In genomic region chr9:41892841-41893240, GRCm38 (mm10) we compare ENCODE assay signal across 27 mouse cellular contexts.
DNase-seq lines count a peak whose midpoint lies in the region; ATAC-seq lines count a peak whose summit lies in the region.
"Had no signal": no experiment of that assay in that cellular context is flagged by ENCODE, and none has a peak within 500 bp of the region (broad histone marks: within the 10 kb centered on the region; RNA-seq: fewer than 3 reads in every experiment).

No protein-coding gene starts in this region.

- H3K9ac ChIP-seq in midbrain, embryonic 16.5 days (ENCODE audit: low read depth, low read length) = no peak overlapping the region
- no peak overlapping the region for H3K9ac ChIP-seq in embryonic facial prominence, embryonic 12.5 days
- no peak overlapping the region for H3K9ac ChIP-seq in forebrain, embryonic 16.5 days (replicated peaks; ENCODE audit: low read depth, low read length)
- H3K9ac ChIP-seq: forebrain, postnatal 0 days; hindbrain, embryonic 13.5 days; limb, embryonic 13.5 days; midbrain, embryonic 13.5 days; stomach, embryonic 15.5 days had no signal

- H3K36me3 ChIP-seq in midbrain, embryonic 16.5 days (ENCODE audit: control insufficient read depth, insufficient read depth, low read length) = no peaks in the 10 kb centered on the region
- H3K36me3 ChIP-seq in midbrain, embryonic 10.5 days = no peaks in the 10 kb centered on the region
- no peaks in the 10 kb centered on the region for H3K36me3 ChIP-seq in embryonic facial prominence, embryonic 12.5 days
- no peaks in the 10 kb centered on the region for H3K36me3 ChIP-seq in forebrain, embryonic 16.5 days (ENCODE audit: control insufficient read depth, insufficient read depth)
- H3K36me3 ChIP-seq: forebrain, embryonic 10.5 days; G1E; hindbrain, embryonic 13.5 days; limb, embryonic 13.5 days; midbrain, embryonic 13.5 days; stomach, embryonic 15.5 days had no signal

- peaks cover 31% of the 10 kb centered on the region for H3K4me1 ChIP-seq in midbrain, embryonic 16.5 days (ENCODE audit: control insufficient read depth, insufficient read depth, low read length)
- peaks cover 22% of the 10 kb centered on the region for H3K4me1 ChIP-seq in midbrain, embryonic 10.5 days
- peaks cover 8% of the 10 kb centered on the region for H3K4me1 ChIP-seq in embryonic facial prominence, embryonic 12.5 days
- H3K4me1 ChIP-seq in forebrain, embryonic 16.5 days (replicated peaks; ENCODE audit: control insufficient read depth, insufficient read depth, low read length) = peaks cover 26% of the 10 kb centered on the region
- H3K4me1 ChIP-seq: megakaryocyte, embryonic 14.5 days had no signal

- 55% methylated on average over 3 of the region's 3 CpGs for WGBS in midbrain, embryonic 16.5 days
- 56% methylated on average over 3 of the region's 3 CpGs for WGBS in midbrain, embryonic 10.5 days
- 59% methylated on average over 3 of the region's 3 CpGs for WGBS in embryonic facial prominence, embryonic 12.5 days
- WGBS in forebrain, embryonic 16.5 days = 69% methylated on average over 3 of the region's 3 CpGs

- peak overlapping the region; percentile 23; the same call in 1 of the 2 replicates for H3K27ac ChIP-seq in midbrain, embryonic 16.5 days (ENCODE audit: low read length)
- no peak overlapping the region for H3K27ac ChIP-seq in midbrain, embryonic 10.5 days (replicated peaks)
- 0 out of 2 replicates have a peak overlapping the region, but pooled peaks have one; percentile 57 for H3K27ac ChIP-seq in embryonic facial prominence, embryonic 12.5 days
- H3K27ac ChIP-seq in forebrain, embryonic 16.5 days (ENCODE audit: low read length) = no peak overlapping the region
- H3K27ac ChIP-seq: forebrain, embryonic 10.5 days; limb, embryonic 13.5 days; midbrain, embryonic 13.5 days; stomach, embryonic 15.5 days had no signal

- H3K4me2 ChIP-seq in midbrain, embryonic 16.5 days (ENCODE audit: low read length) = no peak overlapping the region
- H3K4me2 ChIP-seq in embryonic facial prominence, embryonic 12.5 days (replicated peaks) = no peak overlapping the region
- H3K4me2 ChIP-seq in forebrain, embryonic 16.5 days (ENCODE audit: low read length) = no peak overlapping the region
- H3K4me2 ChIP-seq: hindbrain, embryonic 13.5 days; limb, embryonic 13.5 days; liver, embryonic 11.5 days; midbrain, embryonic 13.5 days; stomach, embryonic 15.5 days had no signal

- no peaks in the 10 kb centered on the region for H3K9me3 ChIP-seq in midbrain, embryonic 16.5 days (replicated peaks; ENCODE audit: control insufficient read depth, low read length, poor library complexity, severe bottlenecking)
- no peaks in the 10 kb centered on the region for H3K9me3 ChIP-seq in midbrain, embryonic 10.5 days (replicated peaks)
- H3K9me3 ChIP-seq in embryonic facial prominence, embryonic 12.5 days = no peaks in the 10 kb centered on the region
- no peaks in the 10 kb centered on the region for H3K9me3 ChIP-seq in forebrain, embryonic 16.5 days (ENCODE audit: control insufficient read depth, low read length)
- H3K9me3 ChIP-seq: forebrain, embryonic 10.5 days; hindbrain, embryonic 13.5 days; limb, embryonic 13.5 days; midbrain, embryonic 13.5 days; stomach, embryonic 15.5 days had no signal

- DNase-seq in adrenal gland, adult (ENCODE audit: inconsistent age in 2 of 2, low spot score in 1 of 2) = peak; percentile 45 to 81
- no peak for DNase-seq in adrenal gland, postnatal 4 days (ENCODE audit: low spot score in 2 of 2)
- DNase-seq in midbrain, embryonic 10.5 days (ENCODE audit: low spot score) = no peak
- DNase-seq in yolk sac, embryonic 10.5 days (ENCODE audit: low spot score) = peak; percentile 6
- DNase-seq in frontal cortex, postnatal 10 days (ENCODE audit: low spot score in 2 of 2) = no peak
- DNase-seq: cerebellum, adult 11-12 months; cerebellum, adult 9-11 months; forebrain, postnatal 0 days; gastrocnemius, postnatal 10 days; heart, postnatal 36 days; kidney, adult 11 months; kidney, postnatal 14 days; lung, postnatal 36 days; retina, postnatal 1 day; right cerebral cortex, postnatal 14 days; thymus, postnatal 14 days had no signal

- no peak overlapping the region for H3K4me3 ChIP-seq in midbrain, embryonic 16.5 days (ENCODE audit: low read depth, low read length)
- H3K4me3 ChIP-seq in midbrain, embryonic 10.5 days = no peak overlapping the region
- no peak overlapping the region for H3K4me3 ChIP-seq in embryonic facial prominence, embryonic 12.5 days
- H3K4me3 ChIP-seq in forebrain, embryonic 16.5 days (replicated peaks; ENCODE audit: low read length) = no peak overlapping the region
- H3K4me3 ChIP-seq: forebrain, embryonic 10.5 days; hindbrain, embryonic 13.5 days; limb, embryonic 13.5 days; megakaryocyte, embryonic 14.5 days; midbrain, embryonic 13.5 days; stomach, embryonic 15.5 days had no signal

- no peaks in the 10 kb centered on the region for H3K27me3 ChIP-seq in midbrain, embryonic 16.5 days (ENCODE audit: control insufficient read depth, insufficient read depth, low read depth, low read length)
- H3K27me3 ChIP-seq in midbrain, embryonic 10.5 days (ENCODE audit: low read depth, poor library complexity, severe bottlenecking) = peaks cover 19% of the 10 kb centered on the region
- H3K27me3 ChIP-seq in embryonic facial prominence, embryonic 12.5 days = no peaks in the 10 kb centered on the region
- H3K27me3 ChIP-seq in forebrain, embryonic 16.5 days (replicated peaks; ENCODE audit: control insufficient read depth, insufficient read depth, low read length) = no peaks in the 10 kb centered on the region
- H3K27me3 ChIP-seq: hindbrain, embryonic 13.5 days; limb, embryonic 13.5 days; midbrain, embryonic 13.5 days; stomach, embryonic 15.5 days had no signal

- ATAC-seq in midbrain, embryonic 16.5 days = no peak
- no peak for ATAC-seq in embryonic facial prominence, embryonic 12.5 days (ENCODE audit: insufficient number of reproducible peaks, insufficient read depth, low FRiP score, low TSS enrichment)
- no peak for ATAC-seq in forebrain, embryonic 16.5 days
- ATAC-seq: forebrain, postnatal 0 days; midbrain, embryonic 13.5 days had no signal

Comparison
In these comparisons a context has a peak if more than half of its experiments do, and no peak if none do; other contexts are left out.
1. DNase-seq: peak in adrenal gland, adult (2 of 2) and yolk sac, embryonic 10.5 days (single experiment); none in adrenal gland, postnatal 4 days (0 of 2), midbrain, embryonic 10.5 days (single experiment) and frontal cortex, postnatal 10 days (0 of 2).
2. H3K27ac ChIP-seq: peak in midbrain, embryonic 16.5 days (single experiment) and embryonic facial prominence, embryonic 12.5 days (single experiment); none in midbrain, embryonic 10.5 days (single experiment) and forebrain, embryonic 16.5 days (single experiment).